Mouse (Mus musculus) hindbrain, embryonic 16.5 days (tissue): ENCODE measurements around the gene Rasgrp2. TPM values are rescaled to one million over a fixed set of nuclear protein-coding genes. Genes with fewer than 3 reads are reported as not detected.
A peak's percentile ranks its signal among the peaks of the same experiment; 100 is the strongest.

Experiments
- ATAC-seq: fragments of 200-750 bp; cut with Nextera tagmentation; 2 replicates; pipeline ENCODE4 v1.8.0; 2017; ENCODE audit warnings: moderate TSS enrichment, moderate library complexity
- H3K27ac ChIP-seq: fragments of 300-500 bp; sonication (generic); 2 replicates; pipeline ENCODE4 v1.5.1; 2014; ENCODE audit warnings: low read depth, mild to moderate bottlenecking, control low read depth, low read length, moderate library complexity
- H3K27me3 ChIP-seq: fragments of 300-500 bp; sonication (generic); replicated peaks from 2 replicates; pipeline ENCODE4 v1.6.1; 2014; ENCODE audit warnings: low read length; ENCODE audit not compliant: control insufficient read depth, insufficient read depth
- H3K36me3 ChIP-seq: fragments of 300-500 bp; sonication (generic); 2 replicates; pipeline ENCODE4 v1.6.1; 2014; ENCODE audit warnings: mild to moderate bottlenecking, low read length, moderate library complexity, mixed read lengths; ENCODE audit not compliant: control insufficient read depth, insufficient read depth
- H3K4me1 ChIP-seq: fragments of 300-500 bp; sonication (generic); 2 replicates; pipeline ENCODE4 v1.6.1; 2014; ENCODE audit warnings: low read depth, low read length; ENCODE audit not compliant: control insufficient read depth, insufficient read depth
- H3K4me2 ChIP-seq: fragments of 300-500 bp; sonication (generic); 2 replicates; pipeline ENCODE4 v1.6.1; 2014; ENCODE audit warnings: mild to moderate bottlenecking, low read length, control low read depth, moderate library complexity
- H3K4me3 ChIP-seq: fragments of 300-500 bp; sonication (generic); 2 replicates; pipeline ENCODE4 v1.5.1; 2014; ENCODE audit warnings: mild to moderate bottlenecking, low read length, control low read depth, moderate library complexity
- H3K9ac ChIP-seq: fragments of 300-500 bp; sonication (generic); 2 replicates; pipeline ENCODE4 v1.6.1; 2014; ENCODE audit warnings: low read depth, mild to moderate bottlenecking, control low read depth, low read length, moderate library complexity
- H3K9me3 ChIP-seq: fragments of 300-500 bp; sonication (generic); 2 replicates; pipeline ENCODE4 v1.6.1; 2014; ENCODE audit warnings: mild to moderate bottlenecking, low read length, moderate library complexity; ENCODE audit not compliant: control insufficient read depth
- WGBS: fragments of 180-500 bp; shearing (Covaris S2); extraction: QIAGEN DNeasy Blood & Tissue Kit; methylation state at CpG from one replicate; pipeline ENCODE4 v1.1.7; 2014; 5-methylcytosine and 5-hydroxymethylcytosine counted together
- polyA plus RNA-seq: library from polyadenylated mRNA; unstranded; fragments of >200 nt; fragmentation: Nextera tagmentation; extraction: Ambion mirVana; gene quantifications from 2 replicates; pipeline ENCODE4 v1.2.1, GENCODE M21; 2015

Gene Rasgrp2
- polyA plus RNA-seq, 1 experiment from 2014 or later, result 232 TPM

DNA sequence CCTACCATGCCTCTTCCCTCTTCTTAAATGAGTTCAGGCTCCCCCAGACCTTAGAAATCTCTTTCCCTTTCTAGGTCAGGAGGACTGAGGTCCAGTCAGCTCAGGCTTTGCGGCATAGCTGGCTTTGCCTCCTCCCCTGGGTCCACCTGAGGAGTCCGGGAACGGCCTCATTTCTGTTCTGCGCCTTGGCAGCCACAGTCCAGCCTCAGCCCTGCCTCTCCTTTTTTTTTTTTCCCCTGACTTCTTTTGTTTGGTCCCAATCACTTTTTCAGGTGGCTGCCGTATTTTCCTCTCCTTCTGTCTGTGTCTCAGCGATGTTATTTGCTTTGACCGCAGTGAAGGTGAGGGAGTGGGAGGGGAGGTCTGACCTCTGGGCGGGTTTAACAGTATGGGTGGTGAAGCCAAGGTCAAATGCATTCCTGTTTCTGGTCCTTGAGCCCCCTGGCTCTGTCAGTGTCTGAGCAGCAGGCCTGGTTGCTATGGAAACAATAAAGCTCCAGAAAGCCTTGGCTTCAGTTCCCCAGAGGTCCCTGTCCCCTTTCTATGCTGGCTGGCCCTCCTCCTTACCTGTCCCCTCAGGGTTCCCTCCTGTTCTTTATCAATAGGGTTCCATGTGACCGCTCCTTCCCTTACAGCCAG lies 53.7 kb downstream of the Rasgrp2 start:
- peaks cover 43% of the 10 kb centered on the region for H3K4me1 ChIP-seq
- no peaks in the 10 kb centered on the region for H3K27me3 ChIP-seq
- no peak overlapping the region for H3K4me3 ChIP-seq
- WGBS, result 22% methylated on average over 9 of the region's 9 CpGs
- H3K27ac ChIP-seq, result peak overlapping the region; percentile 77
- H3K9ac ChIP-seq, result peak overlapping the region; percentile 28
- H3K9me3 ChIP-seq, result no peaks in the 10 kb centered on the region
- peak overlapping the region; percentile 22; the same call in 1 of the 2 replicates for H3K4me2 ChIP-seq
- peaks cover 5% of the 10 kb centered on the region; the same call in 1 of the 2 replicates for H3K36me3 ChIP-seq
- ATAC-seq, result peak; percentile 4; the same call in 1 of the 2 replicates

- peak; percentile 57 for ATAC-seq
- no peak overlapping the region for H3K4me3 ChIP-seq
- peaks cover 11% of the 10 kb centered on the region; the same call in 1 of the 2 replicates for H3K36me3 ChIP-seq
- H3K9me3 ChIP-seq, result no peaks in the 10 kb centered on the region
- peak overlapping the region; percentile 77 for H3K27ac ChIP-seq
- H3K9ac ChIP-seq, result peak overlapping the region; percentile 28
- H3K4me2 ChIP-seq, result peak overlapping the region; percentile 22; the same call in 1 of the 2 replicates
- no peaks in the 10 kb centered on the region for H3K27me3 ChIP-seq
- peaks cover 38% of the 10 kb centered on the region for H3K4me1 ChIP-seq
- 40% methylated on average over 8 of the region's 8 CpGs for WGBS
Measured at GRCm38 (mm10) chr19:6453349-6453748, 54.2 kb downstream of the Rasgrp2 start.

DNA sequence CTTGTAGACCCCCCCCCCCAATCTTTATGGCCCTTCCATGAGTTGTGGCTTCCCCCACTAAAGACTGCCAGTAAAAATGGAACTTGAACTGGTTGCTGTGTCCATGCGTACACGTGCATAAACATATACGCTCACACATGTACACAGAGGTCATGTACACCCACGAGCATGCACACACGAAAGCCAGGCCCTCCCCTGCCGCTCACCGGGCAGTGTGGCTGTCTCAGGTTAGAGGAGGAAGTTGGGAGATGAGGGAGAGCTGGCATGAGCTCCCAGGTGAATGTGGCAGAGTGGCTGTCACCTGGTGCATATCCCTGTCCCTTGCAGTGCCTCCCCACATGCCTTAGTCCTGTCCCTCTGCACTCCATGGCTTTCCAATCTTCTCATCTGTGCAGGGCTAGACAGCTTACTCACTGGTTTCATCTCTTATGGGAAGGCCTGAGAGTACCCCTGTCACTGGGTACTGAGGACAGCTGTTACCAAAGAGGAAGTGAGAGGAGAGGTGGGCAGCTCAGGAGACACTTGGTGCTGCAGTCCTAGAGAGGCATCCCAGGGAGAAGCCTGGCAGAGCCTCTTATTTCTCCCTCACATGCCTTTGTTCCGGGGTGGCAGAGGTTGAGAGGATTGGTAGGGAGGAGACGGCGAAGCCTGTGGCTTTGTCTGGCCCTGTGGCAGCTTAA lies 55.0 kb downstream of the Rasgrp2 start:
- H3K9me3 ChIP-seq, result no peaks in the 10 kb centered on the region
- 75% methylated on average over 10 of the region's 10 CpGs for WGBS
- peak overlapping the region; percentile 45; the same call in 1 of the 2 replicates for H3K27ac ChIP-seq
- H3K4me1 ChIP-seq, result peaks cover 33% of the 10 kb centered on the region
- ATAC-seq, result no peak
- no peak overlapping the region for H3K9ac ChIP-seq
- H3K4me2 ChIP-seq, result no peak overlapping the region
- H3K27me3 ChIP-seq, result no peaks in the 10 kb centered on the region
- peaks cover 15% of the 10 kb centered on the region; the same call in 1 of the 2 replicates for H3K36me3 ChIP-seq
- H3K4me3 ChIP-seq, result no peak overlapping the region

- Histone ChIP-seq H3K4me1 (peaks cover 12% of the 10 kb centered on the region), H3K27me3 (no peaks in the 10 kb centered on the region), H3K4me2 (no peak overlapping the region), H3K36me3 (peaks cover 17% of the 10 kb centered on the region; the same call in 1 of the 2 replicates), H3K9ac (no peak overlapping the region), H3K27ac (no peak overlapping the region), H3K9me3 (no peaks in the 10 kb centered on the region), H3K4me3 (no peak overlapping the region)
- WGBS, result 86% methylated on average over 6 of the region's 6 CpGs
- ATAC-seq, result no peak
Measured at GRCm38 (mm10) chr19:6459504-6459903, 60.4 kb downstream of the Rasgrp2 start.

DNA sequence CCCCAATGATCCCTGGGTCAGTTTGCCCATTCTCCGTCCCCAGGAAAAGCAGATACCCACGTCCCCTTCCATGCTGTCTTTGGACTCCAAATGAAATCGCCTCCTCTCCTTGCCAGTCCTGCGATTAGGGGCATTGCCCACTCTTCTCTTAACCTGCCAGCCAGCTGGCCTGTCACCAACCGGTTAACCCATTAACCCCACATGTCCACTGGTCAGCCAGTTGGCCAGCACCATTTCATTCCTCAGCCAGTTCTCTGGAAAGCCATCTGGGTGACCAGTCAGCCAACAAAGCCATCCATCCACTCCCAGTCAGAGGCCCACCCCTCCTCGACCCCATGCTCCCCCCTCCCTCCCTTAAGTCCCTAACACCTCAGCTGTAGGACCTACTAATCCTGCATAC lies 63.7 kb downstream of the Rasgrp2 start:
- Histone ChIP-seq H3K4me1 (peaks cover 24% of the 10 kb centered on the region), H3K27me3 (no peaks in the 10 kb centered on the region), H3K4me2 (no peak overlapping the region), H3K9ac (no peak overlapping the region), H3K9me3 (no peaks in the 10 kb centered on the region), H3K36me3 (peaks cover 12% of the 10 kb centered on the region), H3K27ac (no peak overlapping the region), H3K4me3 (no peak overlapping the region)
- WGBS, result 46% methylated on average over 6 of the region's 6 CpGs
- no peak for ATAC-seq

DNA sequence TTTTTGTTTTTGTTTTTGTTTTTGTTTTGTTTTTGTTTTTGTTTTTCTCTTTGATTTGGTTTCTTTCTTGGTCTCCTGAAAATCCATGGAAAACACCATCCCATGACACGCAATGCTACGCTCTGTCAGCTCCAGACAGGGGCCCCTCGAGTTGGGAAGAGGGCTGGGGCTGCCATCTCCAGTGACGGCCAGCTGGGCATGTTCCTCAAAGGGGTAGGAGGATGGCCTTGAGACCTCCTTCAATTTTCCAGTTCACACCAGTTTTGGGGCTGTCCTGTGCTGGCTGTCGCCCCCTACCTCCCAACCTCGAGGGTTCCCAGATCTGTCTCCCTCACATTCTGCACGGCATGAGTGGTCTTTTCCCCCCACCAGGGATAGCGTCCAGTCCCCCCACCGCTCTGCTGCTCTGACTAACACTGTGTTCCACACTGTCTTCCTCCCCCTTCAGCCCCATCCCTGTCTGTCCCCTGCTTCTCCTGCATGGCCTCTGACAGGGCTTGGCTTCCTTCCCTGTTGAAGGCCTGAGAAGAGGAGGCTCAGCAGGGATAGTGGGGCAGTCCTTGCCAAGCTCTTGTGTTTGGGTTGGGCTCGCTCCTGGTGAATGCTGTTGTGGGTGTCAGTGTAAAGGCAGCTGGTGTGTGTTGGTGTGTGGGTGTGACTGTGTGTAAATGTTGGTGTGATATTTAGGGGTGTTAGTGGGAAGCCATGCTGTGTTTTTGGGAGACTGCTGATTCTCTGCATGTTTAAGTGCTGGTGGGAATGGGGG lies 65.3 kb downstream of the Rasgrp2 start:
- peak overlapping the region; percentile 72 for H3K27ac ChIP-seq
- H3K4me2 ChIP-seq, result no peak overlapping the region
- H3K36me3 ChIP-seq, result peaks cover under 1% of the 10 kb centered on the region; the same call in 1 of the 2 replicates
- no peaks in the 10 kb centered on the region for H3K9me3 ChIP-seq
- peak; percentile 78 for ATAC-seq
- WGBS, result 29% methylated on average over 10 of the region's 10 CpGs
- H3K4me3 ChIP-seq, result no peak overlapping the region
- H3K27me3 ChIP-seq, result no peaks in the 10 kb centered on the region
- 0 out of 2 replicates have a peak overlapping the region, but pooled peaks have one; percentile 3 for H3K9ac ChIP-seq
- peaks cover 24% of the 10 kb centered on the region for H3K4me1 ChIP-seq

Other genes starting within 250 kb of the Rasgrp2 start
- 0.10 TPM in 1 of 2 replicates, not detected in the other for gene Majin, start 215.0 kb upstream of the Rasgrp2 start, polyA plus RNA-seq
- not detected in 2 replicates for gene Gpha2, start 173.0 kb upstream of the Rasgrp2 start, polyA plus RNA-seq
- gene Ppp2r5b, start 163.5 kb upstream of the Rasgrp2 start, polyA plus RNA-seq, result 161 and 167 TPM in 2 replicates
- 11.7 and 16.7 TPM in 2 replicates for gene Atg2a, start 157.7 kb upstream of the Rasgrp2 start, polyA plus RNA-seq
- gene Ehd1, start 122.6 kb upstream of the Rasgrp2 start, polyA plus RNA-seq, result 105 and 113 TPM in 2 replicates
- gene Cdc42bpg, start 92.9 kb upstream of the Rasgrp2 start, polyA plus RNA-seq, result 0.26 and 0.31 TPM in 2 replicates
- 68.4 and 85.0 TPM in 2 replicates for gene Men1, start 64.4 kb upstream of the Rasgrp2 start, polyA plus RNA-seq
- gene Map4k2, start 58.2 kb upstream of the Rasgrp2 start, polyA plus RNA-seq, result 19.6 and 23.1 TPM in 2 replicates
- 81.4 and 106 TPM in 2 replicates for gene Sf1, start 35.6 kb upstream of the Rasgrp2 start, polyA plus RNA-seq
- 10.2 and 13.2 TPM in 2 replicates for gene Pygm, start 14.9 kb upstream of the Rasgrp2 start, polyA plus RNA-seq
- 29.1 and 37.1 TPM in 2 replicates for gene Nrxn2, start 19.4 kb downstream of the Rasgrp2 start, polyA plus RNA-seq
- gene Slc22a12, start 143.7 kb downstream of the Rasgrp2 start, polyA plus RNA-seq, result 0.14 TPM in 1 of 2 replicates, not detected in the other